Mouse (Mus musculus) v-Abl transformed pro-B cells (cell line): ENCODE results near the gene Ms4a5.
"Not testable (repeated sequence)": the region's sequence is repeated elsewhere in the genome, so short reads cannot be mapped to it uniquely, and the experiment has no call there.

Experiments
- in situ Hi-C, 2 experiments: fragments of 400-800 bp; cut with MboI; formaldehyde crosslinking; loops; one replicate each; pipeline ENCODE4 v1.15.1; 2025; ENCODE audit not compliant: unreplicated experiment in 2 of 2

The Ms4a5 gene

GRCm38 (mm10) chr19:11283773-11284172 lies at the start of gene Ms4a5:
Gene Ms4a5, minus strand, starts transcription at chr19:11283873.
- in situ Hi-C loops = no loop called here

- in situ Hi-C loops = no loop called here
These were observed 37.5 kb upstream of the Ms4a5 start for GRCm38 (mm10) chr19:11321123-11321522.

- in situ Hi-C loops = no loop called here
These were observed 33.1 kb upstream of the Ms4a5 start for GRCm38 (mm10) chr19:11316786-11317185.

- in situ Hi-C loops = no loop called here
These were observed 30.7 kb upstream of the Ms4a5 start, which contains the start of gene Ms4a14 for GRCm38 (mm10) chr19:11314354-11314753. Gene Ms4a14, minus strand, starts transcription at chr19:11314454.

- in situ Hi-C loops = no loop called here
These were observed 25.2 kb upstream of the Ms4a5 start for GRCm38 (mm10) chr19:11308888-11309287.

GRCm38 (mm10) chr19:11299529-11299928 lies 15.9 kb upstream of the Ms4a5 start:
- in situ Hi-C loops = not testable (repeated sequence)

- in situ Hi-C loops = no loop called here
These were observed 15.3 kb upstream of the Ms4a5 start for GRCm38 (mm10) chr19:11298939-11299338.

GRCm38 (mm10) chr19:11293616-11294015 lies 9.9 kb upstream of the Ms4a5 start:
- in situ Hi-C loops = not testable (repeated sequence)

GRCm38 (mm10) chr19:11292990-11293389 lies 9.3 kb upstream of the Ms4a5 start:
- in situ Hi-C loops = no loop called here

GRCm38 (mm10) chr19:11280223-11280622 lies 3.5 kb downstream of the Ms4a5 start:
- in situ Hi-C loops = no loop called here

- in situ Hi-C loops = no loop called here
These were observed 7.2 kb downstream of the Ms4a5 start for GRCm38 (mm10) chr19:11276431-11276830.

GRCm38 (mm10) chr19:11266956-11267355 lies 16.7 kb downstream of the Ms4a5 start:
- in situ Hi-C loops = no loop called here

- in situ Hi-C loops = no loop called here
These were observed 17.4 kb downstream of the Ms4a5 start, which contains the start of gene Ms4a1 for GRCm38 (mm10) chr19:11266052-11266845. Gene Ms4a1, minus strand, starts transcription at chr19:11266241.

- in situ Hi-C loops = no loop called here
These were observed 19.0 kb downstream of the Ms4a5 start for GRCm38 (mm10) chr19:11264602-11265185.

- in situ Hi-C loops = no loop called here
These were observed 20.1 kb downstream of the Ms4a5 start for GRCm38 (mm10) chr19:11263549-11263948.

- in situ Hi-C loops = not testable (repeated sequence)
These were observed 20.7 kb downstream of the Ms4a5 start for GRCm38 (mm10) chr19:11262932-11263331.

- in situ Hi-C loops = no loop called here
These were observed 22.2 kb downstream of the Ms4a5 start for GRCm38 (mm10) chr19:11261522-11261921.

- in situ Hi-C loops = no loop called here
These were observed 39.4 kb downstream of the Ms4a5 start for GRCm38 (mm10) chr19:11244230-11244629.

- in situ Hi-C loops = no loop called here
These were observed 41.1 kb downstream of the Ms4a5 start for GRCm38 (mm10) chr19:11242560-11242959.

GRCm38 (mm10) chr19:11235820-11236219 lies 47.9 kb downstream of the Ms4a5 start:
- in situ Hi-C loops = no loop called here

GRCm38 (mm10) chr19:11234921-11235735 lies 48.5 kb downstream of the Ms4a5 start:
- in situ Hi-C loops = no loop called here
